Comparison of ENCODE assay signal across 23 mouse cellular contexts in the genomic region with DNA sequence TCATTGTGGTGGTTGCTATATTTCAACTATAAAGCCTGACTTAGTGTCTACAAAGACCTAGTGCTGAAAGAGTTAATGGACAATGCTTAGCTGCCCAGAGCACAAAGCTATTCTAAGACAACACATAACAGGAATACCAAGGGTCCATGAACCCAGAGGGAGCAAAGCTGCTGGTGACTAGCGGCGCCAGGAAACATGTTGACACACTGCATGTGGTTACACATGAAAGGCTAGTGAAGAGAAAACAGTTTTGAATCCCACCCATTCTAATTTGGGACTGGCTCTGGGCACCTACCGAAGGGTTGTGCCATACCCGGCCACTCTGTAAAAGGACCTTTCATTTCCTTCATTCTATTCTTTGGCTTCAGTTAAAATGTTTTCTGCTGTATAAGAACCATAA.
DNase-seq lines count a peak whose midpoint lies in the region; ATAC-seq and TF ChIP-seq lines count a peak whose summit lies in the region.
"Had no signal": no experiment of that assay in that cellular context is flagged by ENCODE, and none has a peak within 500 bp of the region (broad histone marks: within the 10 kb centered on the region; RNA-seq: fewer than 3 reads in every experiment).

No protein-coding gene starts in this region.

- DNase-seq in cerebellum, postnatal 14 days = peak; percentile 13 to 51
- DNase-seq in cerebellum, adult 11-12 months = no peak
- no peak for DNase-seq in heart, adult 18-20 months
- peak; percentile 18 to 27 for DNase-seq in kidney, postnatal 4 days
- DNase-seq in kidney, postnatal 36 days = no peak
- DNase-seq in lung, postnatal 10 days = peak; percentile 40
- DNase-seq in lung, adult 2 months = no peak
- DNase-seq: adrenal gland, adult 8-10 months; cerebellum, adult 9-10 months; gastrocnemius, postnatal 10 days; liver, embryonic 13.5 days; right cerebral cortex, adult 18-20 months had no signal

- H3K4me3 ChIP-seq in heart, embryonic 14.5 days (ENCODE audit: control insufficient read depth in 1 of 2, insufficient read depth in 1 of 2, low read depth in 1 of 2, low read length in 2 of 2) = no peak overlapping the region
- no peak overlapping the region for H3K4me3 ChIP-seq in lung, adult 2 months (replicated peaks; ENCODE audit: extremely low read depth, low read depth, low read length)
- H3K4me3 ChIP-seq: forebrain, embryonic 10.5 days; limb, embryonic 12.5 days; liver, embryonic 13.5 days; midbrain, embryonic 10.5 days; neural tube, embryonic 12.5 days had no signal

- H3K27me3 ChIP-seq in heart, embryonic 14.5 days (ENCODE audit: control insufficient read depth, insufficient read depth, low read length) = no peaks in the 10 kb centered on the region
- H3K27me3 ChIP-seq: limb, embryonic 12.5 days; liver, embryonic 13.5 days; neural tube, embryonic 12.5 days; Patski had no signal

- TF ChIP-seq POLR2A in lung, adult 2 months (IDR thresholded peaks at IDR 0.05; ENCODE audit: borderline replicate concordance, extremely low read depth, low read depth, low read length) = no peak

- no peak for ATAC-seq in heart, embryonic 14.5 days (ENCODE audit: insufficient number of reproducible peaks, insufficient read depth, low FRiP score, low read depth)
- ATAC-seq: CD4-positive, CD25-positive, alpha-beta regulatory T cell, adult 4 months; hindbrain, embryonic 16.5 days; intestine, postnatal 0 days; Patski had no signal

- H3K9ac ChIP-seq in heart, embryonic 14.5 days (ENCODE audit: low read length) = no peak overlapping the region
- H3K9ac ChIP-seq: limb, embryonic 12.5 days; liver, embryonic 13.5 days; neural tube, embryonic 12.5 days had no signal

- 18% methylated on average over 4 of the region's 4 CpGs for WGBS in heart, embryonic 14.5 days
- WGBS in lung, adult 2 months = 45% methylated on average over 4 of the region's 4 CpGs

- H3K4me2 ChIP-seq in heart, embryonic 14.5 days (ENCODE audit: low read length) = peak overlapping the region; percentile 36
- H3K4me2 ChIP-seq: limb, embryonic 12.5 days; liver, embryonic 13.5 days; neural tube, embryonic 12.5 days had no signal

- H3K36me3 ChIP-seq in heart, embryonic 14.5 days (ENCODE audit: control insufficient read depth, insufficient read depth, low read length) = no peaks in the 10 kb centered on the region; the same call in 1 of the 2 replicates
- H3K36me3 ChIP-seq: forebrain, embryonic 10.5 days; liver, embryonic 13.5 days; midbrain, embryonic 10.5 days; neural tube, embryonic 12.5 days had no signal

- H3K4me1 ChIP-seq in heart, embryonic 14.5 days (ENCODE audit: control insufficient read depth in 2 of 2, insufficient read depth in 2 of 2, low read length in 2 of 2) = peaks cover 12 to 69% of the 10 kb centered on the region in 2 experiments
- peaks cover 10% of the 10 kb centered on the region for H3K4me1 ChIP-seq in lung, adult 2 months (ENCODE audit: control insufficient read depth, insufficient read depth, low read length)
- H3K4me1 ChIP-seq: limb, embryonic 12.5 days; neural tube, embryonic 12.5 days had no signal

- peak overlapping the region; percentile 28 to 63; a peak in 3 of 4 replicates for H3K27ac ChIP-seq in heart, embryonic 14.5 days (replicated peaks in 1 of 2; ENCODE audit: control insufficient read depth in 1 of 2, insufficient read depth in 1 of 2, low read depth in 2 of 2, low read length in 2 of 2)
- H3K27ac ChIP-seq: forebrain, embryonic 10.5 days; limb, embryonic 12.5 days; liver, embryonic 13.5 days; macrophage; midbrain, embryonic 10.5 days; neural tube, embryonic 12.5 days; stomach, postnatal 0 days had no signal

- H3K9me3 ChIP-seq in heart, embryonic 14.5 days (ENCODE audit: control insufficient read depth, low read length) = no peaks in the 10 kb centered on the region
- H3K9me3 ChIP-seq: forebrain, embryonic 10.5 days; limb, embryonic 12.5 days; liver, embryonic 13.5 days; midbrain, embryonic 10.5 days; neural tube, embryonic 12.5 days had no signal

- no peak for TF ChIP-seq CTCF in lung, adult 2 months (IDR thresholded peaks at IDR 0.05; ENCODE audit: insufficient read depth, low read length)

Comparison
In these comparisons a context has a peak if more than half of its experiments do, and no peak if none do; other contexts are left out.
1. DNase-seq: peak in cerebellum, postnatal 14 days (2 of 2), kidney, postnatal 4 days (2 of 2) and lung, postnatal 10 days (single experiment); none in cerebellum, adult 11-12 months (single experiment), heart, adult 18-20 months (0 of 2), kidney, postnatal 36 days (0 of 2) and lung, adult 2 months (single experiment).